Mouse (Mus musculus) retina, postnatal 7 days (tissue): ENCODE measurements around the gene Klk1b5.

Experiments used
- DNase-seq: peaks from one replicate; pipeline ENCODE4 v3.0.0-alpha.2; 2012; ENCODE audit warnings: low read depth, low spot score

Klk1b5 gene

DNA sequence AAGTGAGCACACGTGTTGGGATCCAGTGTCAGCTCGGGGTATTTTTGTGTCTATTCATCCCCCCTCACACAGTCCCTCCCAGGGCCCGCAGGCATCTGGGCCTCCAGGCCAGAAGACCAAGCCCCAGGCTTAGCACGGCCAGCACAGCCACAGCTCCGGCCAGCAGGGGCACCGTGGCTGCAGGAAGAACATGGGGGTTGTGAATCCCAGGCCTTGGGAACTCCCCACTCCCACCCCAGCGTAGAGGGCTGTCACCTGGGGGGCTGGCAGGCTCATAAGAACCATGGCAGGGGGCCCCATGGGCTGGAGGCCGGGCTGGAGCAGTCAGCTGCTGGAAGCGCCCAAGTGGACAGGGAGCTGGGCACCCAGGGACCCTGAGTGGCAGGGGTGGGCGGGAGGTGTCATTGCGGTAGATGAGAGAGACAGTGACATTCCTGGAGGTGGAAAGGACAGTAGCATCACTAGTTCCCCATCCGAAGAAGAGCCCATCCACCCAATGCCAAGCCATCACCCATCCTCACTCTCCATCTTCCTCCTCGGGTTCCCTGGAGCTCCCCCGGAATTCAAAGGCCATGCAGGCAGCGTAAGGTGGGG is 37.4 kb downstream of the Klk1b5 start:
- DNase-seq = no peak

DNA sequence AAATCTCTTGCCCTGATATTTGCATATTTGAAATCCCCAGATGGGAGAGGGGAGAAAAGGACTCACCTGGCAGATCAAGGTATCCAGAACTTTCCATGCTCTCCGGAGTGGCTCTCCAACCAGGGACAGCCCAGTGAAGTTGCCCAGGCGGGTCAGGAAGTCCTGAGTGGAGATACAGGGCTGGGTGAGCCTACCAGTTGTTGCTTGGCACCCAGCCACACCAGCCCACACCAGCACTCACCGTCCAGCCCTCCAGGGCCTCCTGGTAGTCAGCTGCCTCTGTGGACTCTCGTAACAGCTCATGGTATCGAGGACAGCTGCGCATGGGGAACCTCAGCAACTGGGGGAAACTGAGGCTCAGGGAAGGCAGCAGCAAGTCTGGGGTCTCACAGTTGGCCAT is 39.2 kb downstream of the Klk1b5 start:
- no peak for DNase-seq

DNA sequence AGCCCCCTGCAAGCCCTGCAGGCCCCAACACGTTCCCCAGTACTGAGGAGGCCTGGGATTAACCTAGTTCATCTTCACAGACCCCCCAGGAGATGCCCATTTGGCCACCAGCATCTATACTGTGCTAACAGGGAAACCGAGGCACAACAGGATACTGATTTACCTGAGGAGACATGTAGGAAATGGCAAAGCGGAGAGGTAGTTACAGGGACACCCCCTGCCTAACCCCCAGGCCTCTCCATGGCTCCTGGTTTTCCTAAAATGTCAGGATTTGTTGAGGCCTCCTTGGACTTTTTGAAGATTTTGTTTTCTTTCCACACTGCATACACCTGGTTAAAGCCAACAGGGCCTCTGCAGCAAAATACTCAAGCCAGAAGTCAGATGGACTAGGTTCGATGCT is 41.5 kb downstream of the Klk1b5 start, which contains the start of gene Acp4:
Gene Acp4, minus strand, starts transcription at position 101 of the 400 bp plus-strand sequence.
- no peak for DNase-seq

DNA sequence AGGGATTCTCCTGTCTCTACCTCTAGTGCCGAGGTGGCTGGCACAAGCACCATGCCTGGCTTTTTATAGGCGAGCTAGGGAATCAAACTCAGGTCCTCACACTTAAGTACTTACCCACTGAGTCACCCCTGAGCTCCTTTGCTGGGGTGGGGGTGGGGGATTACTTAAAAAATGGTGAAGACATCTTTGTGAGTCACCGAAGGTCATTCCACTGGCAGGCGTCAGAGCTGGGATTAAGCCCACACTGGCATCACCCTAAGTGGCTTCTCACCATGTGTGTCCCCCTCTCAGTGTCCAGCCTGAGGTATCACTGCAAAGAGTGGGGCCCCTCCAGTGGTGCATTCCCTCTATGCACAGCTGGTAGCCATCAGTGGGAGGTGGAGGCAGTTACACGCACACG is 44.7 kb downstream of the Klk1b5 start:
- DNase-seq = no peak

DNA sequence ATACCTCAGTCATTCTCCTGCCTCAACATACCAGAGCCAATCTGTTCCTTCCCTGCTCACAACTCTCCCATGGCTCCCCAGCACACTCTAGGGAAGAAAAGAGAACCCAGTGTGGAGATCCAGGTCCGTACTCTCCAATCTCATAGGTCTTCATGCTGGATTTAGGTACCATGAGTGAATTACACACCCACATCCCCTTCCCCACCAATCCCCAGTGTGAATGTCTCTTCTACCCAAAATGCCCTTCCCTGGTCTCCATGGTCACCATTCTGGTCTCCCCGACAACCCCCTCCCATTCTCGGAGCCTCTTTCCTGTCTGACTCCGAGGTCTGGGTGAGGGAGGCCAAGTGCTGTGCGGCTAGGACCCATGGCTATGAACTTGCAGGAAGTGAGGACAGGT is 45.4 kb downstream of the Klk1b5 start, which contains the start of gene Gm15517:
Gene Gm15517, plus strand, starts transcription at position 301 of the 400 bp plus-strand sequence.
- DNase-seq = no peak

DNA sequence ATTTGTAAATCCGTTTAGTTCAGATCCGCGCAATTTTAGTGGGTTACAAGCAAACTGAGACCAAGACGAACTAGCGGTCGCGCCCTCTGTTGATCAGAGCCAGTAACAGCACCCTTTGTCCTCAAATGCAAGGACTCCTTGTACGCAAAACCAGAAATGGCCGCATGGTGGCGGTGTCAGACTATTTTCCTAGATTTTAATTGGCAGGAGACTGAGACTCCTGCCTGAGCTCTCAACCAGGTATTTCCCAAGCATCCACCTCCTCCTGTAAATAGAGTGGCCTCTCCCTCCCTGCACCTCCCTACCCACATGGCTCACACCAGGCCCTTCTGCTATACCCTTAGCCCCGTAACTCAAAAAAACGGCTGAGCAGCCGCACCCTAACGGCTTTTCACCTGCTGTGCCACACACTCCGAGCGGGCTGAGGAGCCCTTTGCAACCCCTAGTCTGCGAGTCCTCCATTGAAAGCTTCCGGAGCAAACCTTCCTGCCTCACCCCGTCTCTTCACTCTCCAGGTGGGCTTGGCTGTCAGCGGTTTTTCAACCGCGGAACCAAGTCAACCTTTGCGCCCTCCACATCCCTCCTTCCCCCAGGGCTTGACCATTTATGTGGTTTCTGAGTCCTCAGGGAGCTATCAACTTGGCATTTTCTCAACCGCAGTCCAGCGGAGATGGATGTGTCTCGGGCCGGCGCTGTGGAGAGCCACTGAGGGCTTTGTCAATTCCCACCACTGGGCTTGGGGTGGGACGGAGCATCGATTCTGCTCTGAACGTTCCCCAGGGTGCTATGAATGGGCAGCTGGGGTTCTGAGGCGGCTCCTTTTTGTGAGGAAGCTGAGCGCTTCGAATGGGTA is 47.3 kb downstream of the Klk1b5 start:
- peak; percentile 93 for DNase-seq

DNA sequence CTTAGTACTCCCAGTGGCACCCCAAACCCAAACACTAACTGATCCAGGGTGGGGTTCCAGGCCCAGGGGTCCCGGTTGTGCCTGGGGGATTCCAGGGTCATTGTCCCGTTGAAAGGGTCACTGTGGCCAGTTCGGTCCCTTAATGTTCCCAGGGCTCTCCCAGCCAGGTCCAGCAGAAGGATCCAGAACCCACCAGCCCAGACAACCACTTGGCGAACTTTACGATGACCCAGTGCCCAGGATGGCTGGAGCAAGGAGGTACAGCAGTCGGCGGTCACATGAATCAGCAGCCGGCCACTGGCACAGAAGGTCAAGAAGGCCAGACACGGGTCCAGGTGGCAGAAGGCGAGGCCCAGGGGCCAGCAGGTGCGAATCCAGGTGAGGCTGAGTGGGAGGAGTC is 52.4 kb downstream of the Klk1b5 start:
- DNase-seq = no peak

DNA sequence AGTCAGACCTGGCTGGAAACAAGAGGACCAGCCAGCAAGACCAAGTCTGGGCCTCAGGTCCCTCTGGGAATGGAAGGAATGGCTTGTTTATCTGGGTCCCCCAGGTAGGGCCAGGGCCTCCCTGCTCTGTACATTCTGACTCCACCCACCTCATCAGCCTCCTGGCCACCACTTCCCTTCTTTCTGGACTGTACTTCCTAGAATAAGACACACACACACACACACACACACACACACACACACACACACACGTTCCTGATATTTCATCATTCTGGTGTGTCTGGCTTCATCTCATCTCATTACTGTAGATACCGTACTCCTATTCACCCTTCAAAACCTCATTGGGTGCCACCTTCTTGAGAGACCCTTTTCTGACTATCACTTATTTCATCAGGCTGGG is 53.7 kb downstream of the Klk1b5 start:
- DNase-seq = no peak
